Mouse (Mus musculus): ENCODE measurements around the gene Ccdc82. TPM values are rescaled to one million over a fixed set of nuclear protein-coding genes. Genes with fewer than 3 reads are reported as not detected.

Ccdc82 gene
- total RNA-seq (2014; fragmentation: Nextera tagmentation) (35.6 and 56.2 TPM in 2 replicates), total RNA-seq (2017) (38.4 and 41.8 TPM in 2 replicates)

DNA sequence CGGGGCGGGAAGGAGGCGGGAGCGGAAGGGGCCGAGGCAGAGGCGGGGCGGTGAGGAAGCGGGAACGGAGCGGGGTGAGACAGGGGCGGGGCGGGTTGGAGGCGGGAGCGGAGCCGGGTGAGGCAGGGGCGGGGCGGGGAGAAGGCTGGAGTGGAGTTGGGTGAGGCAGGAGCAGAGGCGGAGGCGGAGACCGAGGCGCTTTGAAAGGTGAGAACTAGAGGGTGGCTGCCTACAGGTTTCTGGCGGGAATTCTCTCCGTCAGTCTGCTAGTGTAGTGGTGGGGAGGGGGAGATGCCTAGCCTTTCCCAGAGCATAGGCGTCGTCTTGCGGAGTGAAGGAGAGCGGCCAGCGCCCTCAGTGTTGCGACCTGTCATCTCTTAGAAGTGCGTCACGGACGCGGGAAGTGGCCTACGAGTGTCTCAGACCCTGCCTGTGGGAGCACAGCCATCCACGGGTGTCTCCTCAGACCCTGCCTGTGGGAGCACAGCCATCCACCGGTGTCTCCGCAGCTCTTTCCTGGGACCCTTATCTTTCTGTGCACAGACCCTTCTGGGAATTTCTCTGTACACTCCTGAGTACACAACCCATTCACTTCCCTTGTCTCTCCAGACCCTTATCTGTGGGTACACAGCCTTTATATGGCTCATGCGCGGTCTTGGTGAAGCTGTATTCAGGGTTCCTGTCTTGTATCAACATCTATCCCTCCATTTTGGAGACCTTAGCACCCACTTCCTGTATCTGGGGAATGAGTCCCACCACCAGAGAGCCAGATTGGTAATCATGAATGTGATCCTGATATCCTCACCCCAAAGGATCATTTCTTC lies at the start of gene Ccdc82:
Ccdc82 (plus strand) TSS at position 141 of the 824 bp plus-strand sequence.
- ATAC-seq (replicated peaks; ENCODE audit: poor library complexity, severe bottlenecking): peak; percentile 97

DNA sequence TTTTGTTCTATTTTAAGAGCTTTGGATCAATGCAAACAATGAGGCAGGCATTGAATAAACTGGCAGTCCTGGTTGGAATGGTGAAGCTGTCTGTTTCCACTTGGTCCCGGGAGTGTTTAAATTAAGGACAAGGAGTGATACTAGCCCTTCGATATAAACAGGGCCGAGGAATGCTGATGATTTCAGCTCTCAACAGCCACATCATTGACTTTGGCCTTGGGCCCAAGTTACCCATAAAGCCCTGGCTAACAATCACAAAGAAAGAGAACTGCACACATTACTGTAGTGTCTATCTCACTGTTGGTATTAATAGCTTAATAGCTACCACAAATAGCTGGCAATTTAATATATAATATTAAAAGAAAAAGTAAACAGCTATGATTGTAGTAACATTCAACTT lies 46.7 kb upstream of the Ccdc82 start:
- ATAC-seq (replicated peaks; ENCODE audit: poor library complexity, severe bottlenecking): no peak

DNA sequence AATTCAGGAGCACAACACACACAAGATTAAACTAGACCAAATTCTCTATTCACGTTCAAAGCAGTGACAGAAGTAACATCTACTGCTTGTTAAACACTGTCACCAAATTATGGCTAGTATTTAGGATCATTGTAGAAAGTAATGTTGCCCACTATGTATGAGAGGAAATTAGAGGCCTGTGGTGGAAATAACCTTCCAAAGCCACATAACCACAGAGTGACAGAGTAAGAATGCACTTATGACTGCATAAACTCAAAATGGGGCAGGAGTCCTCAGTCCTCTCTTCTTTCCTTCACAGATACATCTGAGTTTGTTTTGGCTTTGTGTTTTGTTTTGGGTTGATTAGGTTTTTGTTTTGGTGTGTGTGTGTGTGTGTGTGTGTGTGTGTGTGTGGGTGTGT lies 43.6 kb upstream of the Ccdc82 start:
- no peak for ATAC-seq (replicated peaks; ENCODE audit: poor library complexity, severe bottlenecking)

DNA sequence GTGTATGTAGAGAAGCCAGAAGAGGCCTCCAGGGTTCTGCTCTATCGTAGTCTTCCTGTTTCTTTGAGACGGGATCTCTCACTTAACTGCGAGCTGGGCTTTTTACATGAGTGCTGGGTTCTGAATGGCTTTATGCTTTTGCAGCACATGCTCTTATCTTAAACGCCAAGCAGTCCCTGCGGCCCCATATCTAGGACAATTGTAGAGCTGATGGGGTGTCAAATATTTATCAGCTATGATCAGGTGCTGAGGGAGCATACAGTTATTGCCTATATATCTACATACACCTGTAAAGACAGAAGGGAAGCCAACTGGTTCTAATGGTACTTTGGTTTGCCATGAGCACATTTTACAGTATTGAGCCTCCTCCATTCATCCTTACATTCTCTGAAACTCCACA lies 43.1 kb upstream of the Ccdc82 start:
- ATAC-seq (replicated peaks; ENCODE audit: poor library complexity, severe bottlenecking): no peak

DNA sequence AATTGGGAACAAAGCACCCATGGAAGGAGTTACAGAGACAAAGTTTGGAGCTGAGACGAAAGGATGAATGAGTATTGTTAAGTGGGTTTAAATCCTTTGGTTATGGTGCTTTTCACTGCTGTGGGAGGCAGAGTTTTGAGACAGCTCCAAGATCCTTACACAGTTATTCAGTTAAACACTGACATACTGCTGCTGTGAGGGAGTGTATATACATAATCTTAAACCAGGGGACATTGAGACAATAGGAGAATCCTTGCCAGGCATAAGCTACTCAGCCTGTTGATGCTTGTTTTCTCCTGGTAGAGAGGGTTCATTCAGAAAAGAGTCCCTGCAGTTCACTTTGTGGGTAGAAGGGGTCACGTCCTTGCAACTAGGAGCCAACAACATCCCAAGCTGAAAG lies 40.4 kb upstream of the Ccdc82 start:
- no peak for ATAC-seq (replicated peaks; ENCODE audit: poor library complexity, severe bottlenecking)

DNA sequence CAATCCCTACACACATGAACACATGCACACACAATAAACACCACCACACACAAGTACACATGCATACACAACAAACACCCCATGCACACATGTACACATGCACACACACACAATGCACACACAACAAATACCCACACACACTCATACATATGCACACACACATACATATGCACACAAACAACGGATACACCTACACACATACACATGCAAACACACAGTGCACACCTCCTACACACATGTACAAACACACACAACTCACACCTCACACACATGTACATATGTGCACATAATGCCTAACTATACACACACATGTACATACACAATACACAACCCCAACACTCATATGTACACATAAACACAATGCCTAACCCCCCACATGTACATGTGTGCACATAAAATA lies 20.9 kb upstream of the Ccdc82 start:
- ATAC-seq (replicated peaks; ENCODE audit: poor library complexity, severe bottlenecking): no peak

DNA sequence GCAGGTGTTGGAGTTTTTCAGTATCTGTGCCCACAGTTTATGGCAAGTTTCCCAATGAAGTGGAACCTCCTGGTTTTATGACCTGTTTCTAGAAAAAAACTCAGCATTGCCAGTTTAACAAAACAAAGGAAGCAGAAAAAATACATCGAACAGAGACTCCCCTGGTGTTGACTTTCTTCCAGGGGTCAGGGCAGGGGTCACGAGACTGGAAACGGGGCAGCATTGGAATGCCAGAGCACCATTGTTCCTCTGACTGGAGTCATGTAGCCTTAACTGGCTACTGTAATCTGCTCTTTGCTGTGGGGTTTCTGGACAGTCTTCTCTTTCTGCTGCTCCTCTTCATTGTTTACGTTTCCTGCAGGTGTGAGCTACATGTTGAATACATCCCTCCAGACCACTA lies 16.2 kb upstream of the Ccdc82 start:
- no peak for ATAC-seq (replicated peaks; ENCODE audit: poor library complexity, severe bottlenecking)

DNA sequence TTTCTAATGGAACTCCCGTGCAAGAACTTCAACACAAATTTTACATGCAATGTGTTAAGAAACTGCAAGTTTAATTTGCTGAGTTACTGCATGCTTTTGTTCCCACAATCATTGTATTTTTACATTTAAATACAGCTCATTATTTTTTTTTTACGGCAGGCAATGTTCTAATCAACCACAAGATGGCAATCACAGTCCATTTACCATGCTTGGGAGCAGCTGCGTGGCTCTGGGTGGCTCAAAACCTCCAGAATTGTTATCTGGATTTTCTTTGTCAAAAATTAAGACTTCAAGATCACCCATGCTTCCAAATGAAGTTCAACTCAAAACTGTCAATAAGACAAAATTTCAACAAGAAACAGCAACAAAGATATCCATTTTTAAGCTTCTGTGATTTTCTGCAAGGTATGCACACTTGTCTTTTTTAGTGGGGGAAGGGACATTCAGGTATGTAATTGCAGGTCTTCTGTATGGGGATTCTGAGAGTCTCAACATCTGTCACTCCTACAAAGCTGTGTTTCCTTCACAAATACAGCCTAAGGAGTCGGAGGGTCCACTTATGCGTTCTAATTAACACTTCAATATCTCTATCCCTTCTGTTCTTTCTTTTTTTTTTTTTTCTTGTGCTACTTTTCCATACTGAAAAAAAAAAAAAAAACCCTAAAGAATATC lies 15.1 kb upstream of the Ccdc82 start:
- peak; percentile 81 for ATAC-seq (replicated peaks; ENCODE audit: poor library complexity, severe bottlenecking)

DNA sequence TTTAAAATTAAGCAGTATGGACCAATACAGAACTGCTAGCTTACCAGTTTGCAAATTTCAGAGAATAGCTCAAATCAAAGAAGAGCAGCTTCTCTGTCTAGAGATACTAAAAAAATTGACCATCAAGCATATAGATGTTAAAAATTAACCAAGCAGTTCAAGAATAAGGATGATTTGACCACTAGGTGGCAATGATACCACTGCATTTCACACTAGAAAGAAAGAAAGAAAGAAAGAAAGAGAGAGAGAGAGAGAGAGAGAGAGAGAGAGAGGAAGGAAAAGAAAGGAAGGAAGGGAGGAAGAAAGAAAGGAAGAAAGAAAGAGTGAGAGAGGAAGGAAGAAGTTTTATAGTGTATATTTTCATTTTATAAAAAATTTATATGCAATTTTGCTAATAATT lies 4.4 kb upstream of the Ccdc82 start:
- ATAC-seq (replicated peaks; ENCODE audit: poor library complexity, severe bottlenecking): no peak

DNA sequence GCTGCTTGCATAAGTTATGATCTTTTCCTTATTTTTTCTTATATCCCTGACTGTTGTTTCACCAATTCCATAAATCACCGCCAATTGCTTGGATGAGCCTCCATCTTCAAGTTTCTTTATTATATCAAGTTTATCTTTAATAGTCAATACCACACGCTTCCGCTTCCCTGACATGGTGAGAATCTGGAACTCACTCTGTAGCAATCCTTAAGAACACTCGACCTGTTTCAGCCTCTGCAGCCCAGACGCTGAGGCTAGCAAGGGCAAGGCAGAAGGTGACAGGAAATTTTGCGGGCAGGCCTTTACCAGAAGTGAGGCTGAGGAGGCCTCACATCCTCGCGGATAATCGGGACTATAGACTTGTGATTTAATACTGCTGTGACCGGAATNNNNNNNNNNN lies 1.3 kb upstream of the Ccdc82 start, which contains the start of gene Jrkl:
Jrkl (minus strand) TSS at position 349 of the 400 bp plus-strand sequence.
- ATAC-seq (replicated peaks; ENCODE audit: poor library complexity, severe bottlenecking): peak; percentile 66

DNA sequence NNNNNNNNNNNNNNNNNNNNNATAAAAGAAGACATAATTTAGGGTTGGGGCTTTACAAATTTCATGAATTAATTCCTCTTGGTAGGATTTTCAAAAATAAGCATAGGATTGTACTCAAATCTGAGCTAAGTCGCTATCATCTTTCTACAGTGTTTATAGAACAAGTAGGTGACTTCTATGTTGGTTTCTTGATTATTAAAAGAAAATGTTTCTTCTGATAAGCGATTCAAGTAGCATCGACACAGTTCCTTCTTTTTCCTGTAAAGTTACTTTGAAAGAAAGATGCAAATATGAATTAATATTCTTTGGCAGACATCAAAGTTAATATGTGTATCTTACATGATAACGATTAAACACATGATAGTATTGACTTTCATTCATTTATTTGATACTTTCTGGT lies 1.3 kb downstream of the Ccdc82 start:
- no peak for ATAC-seq (replicated peaks; ENCODE audit: poor library complexity, severe bottlenecking)

DNA sequence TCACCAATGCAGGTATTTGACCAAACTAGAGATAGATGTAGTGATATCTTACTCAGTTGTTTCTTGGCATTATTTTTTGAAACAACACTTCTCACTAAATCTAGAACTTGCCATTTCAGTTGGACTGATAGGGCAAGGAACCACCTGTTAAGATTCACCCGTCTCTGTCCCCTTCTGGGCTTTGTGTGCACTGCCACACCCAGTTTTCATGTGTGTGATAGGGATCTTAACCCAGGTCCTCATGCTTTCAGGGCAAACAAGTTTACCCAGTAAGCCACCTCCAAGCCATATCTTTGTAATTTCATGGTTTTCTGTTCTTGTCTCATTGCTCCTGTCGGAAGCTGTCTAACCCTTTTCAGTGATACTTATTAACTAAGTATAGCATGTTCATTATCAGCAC lies 4.5 kb downstream of the Ccdc82 start:
- no peak for ATAC-seq (replicated peaks; ENCODE audit: poor library complexity, severe bottlenecking)

DNA sequence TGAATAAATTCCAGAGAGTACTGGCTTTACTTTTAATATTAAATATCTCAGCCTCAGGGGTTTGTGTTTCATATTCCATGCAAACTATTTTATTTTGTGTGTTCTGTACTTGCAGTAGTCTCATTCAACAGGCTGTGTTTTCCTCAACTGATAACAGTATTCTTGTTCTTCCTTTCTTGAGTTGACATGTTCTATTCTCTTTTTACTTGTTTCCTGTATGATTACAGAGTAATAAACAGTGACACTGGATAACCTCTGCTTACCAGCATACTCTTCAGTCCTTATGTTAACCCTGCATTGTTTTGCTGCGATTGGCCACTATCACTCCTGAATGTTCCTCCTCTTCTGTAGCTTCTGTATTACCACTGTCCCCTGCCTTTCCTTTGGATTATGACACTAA lies 10.0 kb downstream of the Ccdc82 start:
- ATAC-seq (replicated peaks; ENCODE audit: poor library complexity, severe bottlenecking): no peak

DNA sequence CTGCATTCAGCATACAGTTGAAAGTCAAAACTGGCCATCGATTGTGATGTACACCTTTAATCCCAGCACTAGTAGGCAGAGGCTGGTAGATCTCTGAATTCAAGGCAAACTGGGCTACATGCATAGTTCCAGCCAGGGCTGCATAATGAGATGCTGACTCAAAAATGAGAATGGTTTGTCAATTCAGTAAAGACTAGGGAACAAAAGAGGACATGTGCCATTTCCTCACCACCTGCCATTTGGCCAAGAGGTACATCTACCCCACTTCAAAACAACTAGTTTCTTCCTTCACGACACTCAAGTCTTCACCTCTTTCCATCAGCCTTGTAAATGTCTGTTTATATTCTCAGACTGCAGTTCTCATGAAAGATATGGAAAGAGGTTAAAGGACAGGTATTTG lies 11.4 kb downstream of the Ccdc82 start:
- ATAC-seq (replicated peaks; ENCODE audit: poor library complexity, severe bottlenecking): no peak

DNA sequence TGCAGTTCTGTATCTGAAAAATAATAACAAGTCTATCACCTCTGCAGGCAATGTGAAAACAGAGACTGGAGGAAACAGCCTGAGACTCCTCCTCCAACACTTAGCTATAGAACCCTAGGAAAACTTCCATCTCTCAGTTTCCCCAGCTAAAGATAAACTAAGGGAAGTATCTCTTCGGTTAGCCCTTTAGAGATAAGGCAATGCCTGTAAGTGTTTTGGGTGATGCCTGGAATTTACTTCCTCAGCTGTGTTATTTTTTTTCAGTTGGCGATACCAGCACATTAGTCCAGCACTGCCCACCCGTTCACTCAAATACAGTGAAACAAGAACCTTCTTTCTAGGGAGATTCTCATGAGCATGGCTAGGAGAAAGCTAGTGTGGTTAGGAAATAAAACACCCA lies 14.2 kb downstream of the Ccdc82 start:
- ATAC-seq (replicated peaks; ENCODE audit: poor library complexity, severe bottlenecking): no peak

DNA sequence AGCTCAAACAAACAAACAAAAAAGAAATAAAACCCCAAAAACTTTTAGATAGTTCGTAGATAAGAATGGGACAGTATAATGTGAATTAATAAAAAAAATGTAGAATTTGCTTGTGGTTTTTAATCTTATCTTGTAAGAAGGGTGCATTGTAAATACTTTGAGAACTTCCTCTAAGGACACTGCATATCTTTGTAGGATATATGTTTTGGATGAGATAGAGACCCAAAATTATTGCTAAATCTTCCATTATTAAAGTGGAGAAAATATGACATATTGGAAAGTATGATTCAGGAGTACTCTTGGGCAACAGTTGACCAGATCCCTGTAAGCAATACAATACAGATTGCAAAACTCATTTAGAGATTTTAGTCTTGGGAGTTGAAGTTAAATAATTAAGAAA lies 26.5 kb downstream of the Ccdc82 start:
- no peak for ATAC-seq (replicated peaks; ENCODE audit: poor library complexity, severe bottlenecking)

DNA sequence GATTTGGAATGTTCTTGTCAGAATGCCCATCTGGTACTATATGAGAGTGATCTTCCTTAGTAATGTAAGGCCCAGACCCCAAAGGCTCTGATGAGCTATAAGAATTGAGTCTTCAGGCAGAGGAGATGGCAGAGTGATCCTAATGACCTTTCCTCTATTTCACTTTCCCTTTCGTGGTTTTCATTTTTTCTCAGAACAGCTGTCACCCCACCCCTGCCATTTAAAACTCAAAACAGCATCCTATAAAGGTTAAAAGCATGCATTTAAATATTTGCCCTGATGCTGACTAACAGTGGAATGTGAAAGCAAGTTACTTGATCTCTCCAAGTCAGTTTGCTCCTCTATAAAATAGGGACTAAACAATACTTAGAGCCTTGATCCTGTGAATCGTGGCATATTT lies 40.7 kb downstream of the Ccdc82 start:
- ATAC-seq (replicated peaks; ENCODE audit: poor library complexity, severe bottlenecking): no peak

DNA sequence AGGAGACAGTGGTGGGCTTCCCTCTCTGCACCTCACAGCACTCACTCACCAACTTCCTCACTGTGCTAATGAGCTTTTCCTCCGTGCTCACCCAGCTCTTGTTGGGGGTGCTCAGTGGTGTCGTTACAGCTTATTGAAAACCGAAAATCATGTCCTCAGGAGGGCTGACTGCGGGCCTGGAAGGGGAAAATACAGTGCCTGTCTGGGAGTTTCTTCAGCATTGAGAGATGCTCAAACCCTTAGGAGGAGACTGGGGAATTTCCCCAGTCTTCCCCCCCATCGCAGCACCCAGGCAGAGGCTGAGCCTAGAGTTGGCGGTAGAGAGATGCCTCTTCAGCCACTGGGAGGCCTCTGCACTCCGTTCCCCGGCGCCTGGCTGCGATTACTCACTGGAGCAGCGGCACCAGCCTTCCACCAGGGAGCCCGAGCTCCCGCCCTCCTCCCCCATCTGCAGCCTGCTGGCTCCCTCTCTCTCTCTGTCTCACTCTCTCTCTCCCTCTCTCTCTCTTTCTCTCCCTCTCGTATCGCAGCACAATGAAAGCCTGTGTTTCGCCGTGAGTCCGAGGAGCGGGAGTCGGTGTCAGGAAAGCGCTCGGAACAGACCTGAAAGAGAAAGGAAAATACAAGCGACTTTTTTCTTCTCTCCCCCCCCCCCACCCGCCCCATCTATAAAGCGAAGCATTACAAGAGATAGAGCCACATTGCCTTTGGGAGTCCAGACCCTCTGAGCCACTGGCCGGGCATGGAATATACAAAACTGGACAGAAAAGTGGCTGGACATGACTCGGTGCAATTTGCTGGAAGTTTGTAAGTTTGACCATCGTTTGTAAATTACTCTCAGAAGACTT lies 49.7 kb downstream of the Ccdc82 start:
- peak; percentile 76 for ATAC-seq (replicated peaks; ENCODE audit: poor library complexity, severe bottlenecking)

DNA sequence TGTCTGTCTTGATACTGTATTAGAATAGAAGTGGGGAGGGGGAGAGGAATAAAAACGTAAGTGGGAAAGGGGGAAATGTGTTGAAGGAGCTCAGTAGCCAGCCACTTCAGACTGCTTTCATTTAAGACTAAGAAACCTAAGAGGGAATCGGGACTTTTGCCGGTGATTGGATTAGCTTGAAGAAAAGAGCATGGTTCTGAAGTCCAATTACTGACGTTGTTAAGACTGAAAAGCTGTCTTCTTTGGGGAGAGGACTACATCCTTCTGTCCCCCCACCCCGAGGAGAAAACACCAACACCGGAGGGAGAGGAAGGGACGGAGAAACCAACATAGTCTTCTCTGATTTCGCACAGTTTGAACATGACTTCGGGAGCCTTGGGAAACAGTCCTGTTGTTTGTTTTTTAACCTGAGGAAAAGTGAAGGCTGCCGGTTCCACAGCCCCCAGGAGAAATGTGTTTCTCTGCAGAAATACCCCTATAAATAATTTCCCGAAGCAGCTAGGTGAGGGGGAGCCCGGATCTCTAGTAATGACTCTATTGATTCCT lies 50.4 kb downstream of the Ccdc82 start:
- no peak for ATAC-seq (replicated peaks; ENCODE audit: poor library complexity, severe bottlenecking)

DNA sequence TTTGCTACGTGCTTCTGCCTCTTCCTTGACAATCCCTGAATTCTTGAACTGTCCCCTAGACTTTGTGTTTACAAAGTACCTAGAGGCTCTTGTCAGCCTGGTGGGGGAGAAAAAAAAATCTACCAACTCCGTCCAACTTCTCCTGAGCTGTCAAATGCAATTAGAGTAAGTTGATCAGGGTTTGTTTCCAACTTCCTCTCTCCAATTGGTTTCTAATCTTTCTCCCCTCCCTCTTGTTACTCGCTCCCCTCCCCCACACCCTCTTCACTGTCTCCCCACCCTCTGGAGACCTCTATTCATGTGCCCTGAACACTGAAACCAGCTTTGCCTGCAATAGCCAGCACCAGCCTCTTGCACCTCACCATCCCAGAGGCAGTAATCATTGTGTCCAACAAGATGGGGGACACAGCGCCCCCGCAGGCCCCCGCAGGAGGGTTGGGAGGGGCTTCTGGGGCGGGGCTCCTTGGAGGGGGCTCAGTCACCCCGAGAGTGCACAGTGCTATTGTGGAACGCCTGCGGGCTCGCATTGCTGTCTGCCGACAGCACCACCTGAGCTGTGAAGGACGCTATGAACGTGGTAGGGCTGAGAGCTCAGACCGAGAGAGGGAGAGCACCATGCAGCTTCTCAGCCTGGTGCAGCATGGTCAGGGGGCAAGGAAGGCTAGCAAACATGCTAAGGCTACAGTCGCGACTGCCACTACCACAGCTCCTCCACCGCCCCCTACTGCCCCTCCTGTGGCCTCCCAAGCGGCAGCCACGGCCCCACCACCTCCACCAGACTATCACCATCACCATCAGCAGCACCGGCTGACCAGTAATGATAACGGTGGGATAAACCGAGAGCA lies 51.1 kb downstream of the Ccdc82 start, which contains the start of gene Maml2:
Maml2 (plus strand) TSS at position 290 of the 845 bp plus-strand sequence.
- ATAC-seq (replicated peaks; ENCODE audit: poor library complexity, severe bottlenecking): peak; percentile 47
